Mouse (Mus musculus) liver, embryonic 14.5 days (tissue): ENCODE data around the gene Bend3.

Experiments used
- CTCF ChIP-seq: IDR thresholded peaks from 2 replicates; pipeline ENCODE4 v1.5.1; 2016; ENCODE audit warnings: antibody characterized with exemption, low read depth, control low read depth
- EP300 ChIP-seq: IDR thresholded peaks from 2 replicates; pipeline ENCODE4 v1.6.1; 2016; ENCODE audit warnings: antibody characterized with exemption, low read depth

- no peak for TF ChIP-seq CTCF
- TF ChIP-seq EP300: no peak
Measured at GRCm38 (mm10) chr10:43439492-43439941, 39.1 kb upstream of the Bend3 start.
